Mouse (Mus musculus) left cerebral cortex, postnatal 10 days (tissue): Measurements from ENCODE around the gene Igf1. TPM values are rescaled to one million over a fixed set of nuclear protein-coding genes. Genes with fewer than 3 reads are reported as not detected.

Experiments
- DNase-seq, 2 experiments: peaks; one replicate each; pipeline ENCODE4 v3.0.0; 2021 to 2022; ENCODE audit warnings: low spot score in 2 of 2, mixed read lengths in 1 of 2; ENCODE audit errors: extremely low spot score in 1 of 2
- intact Hi-C: fragments of 180-260 bp; cut with DNase I; formaldehyde crosslinking; loops from one replicate; pipeline ENCODE4 v1.15.1; 2025
- total RNA-seq, 2 experiments: library from RNA; stranded (reverse); gene quantifications; 2 replicates each; pipeline ENCODE4 v1.2.3; 2021

Gene Igf1
- total RNA-seq, result 10 to 100 TPM; 18.5 to 21.2 TPM

GRCm38 (mm10) chr10:87858013-87858806, at the start of gene Igf1:
Gene Igf1 (plus strand): TSS chr10:87858265.
- intact Hi-C loops, result loop anchor here (10.0 kb wide), 2 partner anchors 267 to 447 kb away; no protein-coding TSS in a partner anchor
- no peak for DNase-seq

DNA sequence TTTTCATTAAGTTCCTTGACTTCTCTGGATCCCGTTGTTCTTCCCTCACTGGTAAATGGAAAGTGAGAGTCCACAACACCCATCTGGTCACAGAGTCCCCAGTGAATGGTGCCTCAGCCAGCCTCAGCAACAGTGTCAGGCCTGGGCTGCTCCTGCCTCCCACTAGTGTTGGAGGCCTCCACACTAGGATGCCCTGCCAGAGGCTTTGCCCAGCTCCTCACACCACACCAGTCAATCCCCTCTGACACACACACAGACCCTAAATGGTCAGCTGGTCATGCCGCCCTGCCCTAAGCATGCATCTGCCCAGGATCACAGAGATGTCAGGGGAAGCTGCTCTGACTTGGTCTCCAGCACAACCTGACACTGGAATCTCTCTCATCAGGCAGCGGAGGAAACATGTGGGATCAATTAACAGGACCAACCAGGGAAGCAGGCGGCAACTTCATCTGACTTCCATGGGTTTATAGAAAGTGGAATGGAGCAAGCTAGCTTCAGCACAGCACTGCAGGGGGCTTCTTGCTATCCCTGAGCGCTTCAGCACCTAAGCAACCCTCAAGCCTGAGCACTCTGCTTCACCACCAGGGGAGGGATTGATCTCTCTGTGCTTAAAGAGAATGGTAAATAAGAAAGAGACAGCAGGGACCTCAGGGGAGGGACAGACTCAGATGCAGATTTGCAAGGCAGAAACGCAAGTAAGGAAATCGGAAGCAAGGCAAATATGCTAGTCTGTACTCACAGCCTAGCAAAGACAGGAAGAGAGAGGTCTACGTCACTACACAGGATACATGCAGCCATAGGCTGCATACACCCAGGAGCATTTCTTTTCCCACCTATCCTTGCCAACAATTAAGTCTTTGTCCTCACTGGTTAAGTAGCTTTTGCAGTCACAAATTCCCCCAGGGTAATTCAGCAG, 45.6 kb upstream of the Igf1 start:
- intact Hi-C loops, result no loop called here

GRCm38 (mm10) chr10:87813073-87813590, 44.9 kb upstream of the Igf1 start:
- peak in 1 of 2 experiments; percentile 39 for DNase-seq
- intact Hi-C loops, result no loop called here

More for the DNA sequence above, 45.6 kb upstream of the Igf1 start:
- DNase-seq, result no peak

- no peak for DNase-seq
Observed at GRCm38 (mm10) chr10:87816861-87817260, 41.2 kb upstream of the Igf1 start.

DNA sequence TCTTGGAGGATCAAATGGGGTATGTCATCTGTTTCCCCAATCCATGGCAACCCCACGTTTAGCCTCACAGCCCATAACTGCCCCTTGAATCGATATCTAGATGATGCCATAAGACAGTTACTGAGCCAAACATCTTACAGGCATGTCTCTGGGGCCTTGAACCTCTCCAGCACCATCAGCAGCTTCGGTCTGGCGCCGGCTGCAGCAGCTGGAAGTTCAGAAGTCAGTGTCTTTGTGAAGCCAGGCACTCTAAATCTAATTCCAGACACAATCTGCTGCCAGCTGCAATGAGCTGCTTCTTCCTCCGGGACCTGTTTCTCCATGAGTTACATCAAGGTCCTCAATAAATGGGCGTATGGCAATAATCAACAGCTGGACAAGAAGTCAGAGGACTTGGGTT, 40.3 kb upstream of the Igf1 start:
- DNase-seq, result no peak
- intact Hi-C loops, result no loop called here

More at GRCm38 (mm10) chr10:87816861-87817260, 41.2 kb upstream of the Igf1 start:
- intact Hi-C loops, result no loop called here

GRCm38 (mm10) chr10:87821906-87822305, 36.2 kb upstream of the Igf1 start:
- no peak for DNase-seq
- intact Hi-C loops, result no loop called here

- intact Hi-C loops, result no loop called here
- DNase-seq, result no peak
Observed at GRCm38 (mm10) chr10:87830012-87830411, 28.1 kb upstream of the Igf1 start.

DNA sequence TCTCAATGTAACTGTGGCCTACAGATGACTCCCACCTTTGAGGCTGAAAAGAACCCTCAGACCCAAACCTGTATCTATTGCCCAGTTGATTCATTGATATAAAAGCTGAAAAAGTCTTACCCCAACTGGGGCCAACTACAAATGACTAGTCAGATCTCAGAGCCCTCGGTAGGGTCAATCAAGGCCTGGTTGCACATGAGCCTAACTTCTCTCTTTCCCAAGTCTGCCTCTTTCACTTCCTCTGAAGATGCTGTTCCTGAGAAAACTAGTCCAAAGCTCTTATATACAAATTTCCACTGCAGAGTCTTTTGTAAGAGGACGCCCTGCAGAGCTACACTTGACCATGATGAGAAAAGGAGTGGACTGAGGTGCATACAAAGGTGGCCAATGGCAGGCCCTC, 27.4 kb upstream of the Igf1 start:
- intact Hi-C loops, result no loop called here
- no peak for DNase-seq

GRCm38 (mm10) chr10:87832101-87832500, 26.0 kb upstream of the Igf1 start:
- DNase-seq, result no peak
- intact Hi-C loops, result no loop called here

GRCm38 (mm10) chr10:87839454-87839853, 18.6 kb upstream of the Igf1 start:
- no peak for DNase-seq
- intact Hi-C loops, result no loop called here

- intact Hi-C loops, result no loop called here
- no peak for DNase-seq
Observed at GRCm38 (mm10) chr10:87842501-87842900, 15.6 kb upstream of the Igf1 start.

- DNase-seq, result no peak
- intact Hi-C loops, result no loop called here
Observed at GRCm38 (mm10) chr10:87844917-87845552, 13.0 kb upstream of the Igf1 start.

GRCm38 (mm10) chr10:87847882-87848281, 10.2 kb upstream of the Igf1 start:
- intact Hi-C loops, result no loop called here
- no peak for DNase-seq

DNA sequence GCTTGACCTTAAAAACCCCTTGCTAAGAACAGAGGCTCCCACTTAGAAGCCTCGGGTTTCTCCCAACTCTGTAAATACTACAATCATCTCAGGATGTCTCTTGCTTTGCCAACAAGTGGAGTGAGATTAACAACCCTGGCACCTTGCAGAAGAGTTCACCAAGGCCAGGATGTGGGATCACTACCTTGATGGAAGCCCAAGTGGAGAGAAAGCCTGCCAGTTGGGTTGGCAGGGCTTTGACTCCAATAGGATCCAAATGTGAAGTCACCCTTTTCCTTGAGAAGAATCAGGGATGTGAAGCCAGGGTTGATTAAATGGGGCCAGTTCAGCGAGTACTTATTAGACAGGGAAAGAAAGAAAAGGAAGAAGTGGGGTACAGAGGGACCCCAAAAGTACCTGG, 9.6 kb upstream of the Igf1 start:
- intact Hi-C loops, result no loop called here
- no peak for DNase-seq

DNA sequence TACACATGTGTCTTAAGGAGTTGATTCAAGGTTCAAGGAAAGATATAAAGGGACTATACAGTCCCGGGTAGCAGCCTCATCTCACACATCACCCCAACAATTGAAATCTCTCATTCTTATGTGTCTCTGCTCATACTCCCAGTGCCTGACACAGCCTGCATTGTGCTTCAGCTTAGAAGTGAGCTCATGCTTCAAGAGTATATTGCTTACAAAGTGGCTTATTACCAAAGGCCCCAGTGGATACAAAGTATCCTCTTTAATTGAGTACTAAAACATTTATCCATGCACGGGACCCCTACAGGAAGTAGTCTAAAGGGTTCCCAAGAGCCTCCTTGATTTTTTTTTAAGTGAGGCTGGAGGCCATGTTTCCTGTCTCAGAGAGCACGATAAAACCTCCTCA, 6.6 kb upstream of the Igf1 start:
- intact Hi-C loops, result loop anchor here (10.0 kb wide), 2 partner anchors 273 to 453 kb away; no protein-coding TSS in a partner anchor

DNA sequence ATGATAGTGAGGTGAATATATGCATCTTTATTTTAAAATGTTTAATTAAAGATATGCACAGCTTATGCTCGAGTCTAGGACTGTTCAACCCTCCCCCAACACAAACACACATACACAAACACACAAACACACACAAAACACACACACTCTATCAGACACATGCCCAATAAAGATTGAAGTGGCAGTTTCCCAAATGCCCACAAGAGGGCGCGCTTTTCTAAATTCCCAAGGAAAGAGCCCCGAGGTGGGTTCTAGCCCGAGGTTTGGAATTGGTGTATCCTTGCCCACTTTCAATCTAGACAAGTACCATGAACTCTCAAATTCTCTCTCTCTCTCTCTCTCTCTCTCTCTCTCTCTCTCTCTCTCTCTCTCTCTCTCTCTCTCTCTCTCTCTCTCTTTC, 3.7 kb upstream of the Igf1 start:
- intact Hi-C loops, result loop anchor here (10.0 kb wide), 2 partner anchors 270 to 450 kb away; no protein-coding TSS in a partner anchor

More for the DNA sequence above, 6.6 kb upstream of the Igf1 start:
- DNase-seq, result no peak

DNA sequence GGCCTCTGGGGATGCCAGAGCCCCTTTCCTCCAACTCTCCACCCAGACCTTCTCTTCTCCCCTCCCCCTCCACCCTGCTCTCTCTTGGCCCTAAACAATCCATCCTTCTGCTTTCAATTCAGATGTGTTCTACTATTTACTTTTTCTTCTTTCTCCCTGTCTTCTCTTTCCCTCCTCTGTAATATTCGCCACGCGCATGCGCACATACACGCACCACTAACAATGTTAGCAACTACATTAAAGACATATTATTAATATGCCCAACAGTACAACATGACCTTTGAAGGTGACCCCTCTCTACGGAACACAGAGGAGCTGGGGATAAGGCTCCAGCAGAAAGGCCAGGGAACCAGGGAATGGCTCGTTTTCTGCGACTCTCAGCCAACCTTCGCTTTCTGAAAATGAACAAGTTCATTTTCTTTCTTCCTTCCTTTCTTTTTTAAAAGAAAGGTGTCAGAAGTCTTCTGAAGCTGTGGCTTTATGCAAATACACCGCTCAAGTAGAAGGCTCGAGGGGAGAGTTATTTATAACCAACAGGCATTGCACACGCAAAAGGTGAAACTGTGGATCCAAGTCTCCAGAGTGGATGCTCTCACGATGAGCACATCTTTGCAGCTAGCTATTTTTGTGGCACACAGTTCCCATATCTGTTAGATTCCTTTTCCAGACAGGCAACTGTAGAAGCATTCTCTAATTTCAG, 2.5 kb upstream of the Igf1 start:
- no peak for DNase-seq
- intact Hi-C loops, result loop anchor here (10.0 kb wide), 2 partner anchors 269 to 449 kb away; no protein-coding TSS in a partner anchor

More for the DNA sequence above, 3.7 kb upstream of the Igf1 start:
- DNase-seq, result peak in 1 of 2 experiments; percentile 46
